Mouse (Mus musculus) megakaryocyte, embryonic 14.5 days (primary cell): ENCODE results near the gene Mib2.

Experiments
- FLI1 ChIP-seq: IDR thresholded peaks from 2 replicates; pipeline ENCODE4 v1.6.1; 2012; ENCODE audit warnings: low read length, inconsistent platforms, mixed read lengths
- GATA1 ChIP-seq: IDR thresholded peaks from 3 replicates; pipeline ENCODE4 v1.6.1; 2012; ENCODE audit warnings: mixed read lengths, low read length, inconsistent platforms, borderline replicate concordance

- TF ChIP-seq GATA1 = no peak
- TF ChIP-seq FLI1 = peak; percentile 93; the same call in 1 of the 2 replicates
Observed at GRCm38 (mm10) chr4:155624338-155625291, 44.4 kb downstream of the Mib2 start, which contains the start of gene Cdk11b.
